Mouse (Mus musculus) heart, postnatal 0 days (tissue): Measurements from ENCODE around the gene Gm5580. TPM values are rescaled to one million over a fixed set of nuclear protein-coding genes. Genes with fewer than 3 reads are reported as not detected.
"Not testable (repeated sequence)": the region's sequence is repeated elsewhere in the genome, so short reads cannot be mapped to it uniquely, and the experiment has no call there.

Experiments used
- ATAC-seq: fragments of 200-750 bp; cut with Nextera tagmentation; 2 replicates; pipeline ENCODE4 v1.8.0; 2017; ENCODE audit warnings: low read depth, moderate number of reproducible peaks, moderate library complexity; ENCODE audit not compliant: insufficient read depth
- DNase-seq: peaks from one replicate; pipeline ENCODE4 v3.0.0-alpha.2; 2016; ENCODE audit warnings: low spot score
- H3K27ac ChIP-seq: fragments of 300-500 bp; sonication (generic); 2 replicates; pipeline ENCODE4 v1.5.1; 2014; ENCODE audit warnings: low read depth, mild to moderate bottlenecking
- H3K27me3 ChIP-seq: fragments of 300-500 bp; sonication (generic); 2 replicates; pipeline ENCODE4 v1.6.1; 2014; ENCODE audit warnings: low read length, mixed read lengths; ENCODE audit not compliant: control insufficient read depth, insufficient read depth
- H3K36me3 ChIP-seq: fragments of 300-500 bp; sonication (generic); replicated peaks from 2 replicates; pipeline ENCODE4 v1.6.1; 2014; ENCODE audit warnings: low read length, mixed read lengths; ENCODE audit not compliant: control insufficient read depth, insufficient read depth
- H3K4me1 ChIP-seq: fragments of 300-500 bp; sonication (generic); 2 replicates; pipeline ENCODE4 v1.6.1; 2014; ENCODE audit warnings: antibody characterized with exemption; ENCODE audit not compliant: control insufficient read depth, insufficient read depth
- H3K4me2 ChIP-seq: fragments of 300-500 bp; sonication (generic); 2 replicates; pipeline ENCODE4 v1.6.1; 2014; ENCODE audit warnings: low read depth, mild to moderate bottlenecking, low read length, moderate library complexity
- H3K4me3 ChIP-seq: fragments of 300-500 bp; sonication (generic); 2 replicates; pipeline ENCODE4 v1.5.1; 2014; ENCODE audit warnings: low read depth, low read length
- H3K9ac ChIP-seq: fragments of 300-500 bp; sonication (generic); replicated peaks from 2 replicates; pipeline ENCODE4 v1.6.1; 2014; ENCODE audit warnings: low read depth, low read length, mixed read lengths
- H3K9me3 ChIP-seq: fragments of 300-500 bp; sonication (generic); replicated peaks from 2 replicates; pipeline ENCODE4 v1.6.1; 2016; ENCODE audit warnings: low read length; ENCODE audit not compliant: control insufficient read depth
- CTCF ChIP-seq: IDR thresholded peaks from 2 replicates; pipeline ENCODE4 v1.5.1; 2016; ENCODE audit warnings: antibody characterized with exemption, control low read depth, low read depth
- EP300 ChIP-seq: IDR thresholded peaks from 2 replicates; pipeline ENCODE4 v1.6.1; 2016; ENCODE audit warnings: antibody characterized with exemption, low read depth
- WGBS: fragments of 180-500 bp; shearing (Covaris S2); extraction: QIAGEN DNeasy Blood & Tissue Kit; methylation state at CpG from one replicate; pipeline ENCODE4 v1.1.7; 2014; 5-methylcytosine and 5-hydroxymethylcytosine counted together
- polyA plus RNA-seq: library from polyadenylated mRNA; unstranded; fragments of >200 nt; fragmentation: Nextera tagmentation; extraction: Ambion mirVana; gene quantifications from 2 replicates; pipeline ENCODE4 v1.2.1, GENCODE M21; 2015
- total RNA-seq: library from RNA; depleted of rRNA; stranded (reverse); fragments of >200 nt; gene quantifications from 2 replicates; pipeline ENCODE4 v1.2.3, GENCODE M21; 2014; ENCODE audit warnings: low replicate concordance; rRNA removed

Gene Gm5580
- total and polyA plus RNA-seq, 2 experiments from 2014 or later: 0.11 to 0.15 TPM

DNA sequence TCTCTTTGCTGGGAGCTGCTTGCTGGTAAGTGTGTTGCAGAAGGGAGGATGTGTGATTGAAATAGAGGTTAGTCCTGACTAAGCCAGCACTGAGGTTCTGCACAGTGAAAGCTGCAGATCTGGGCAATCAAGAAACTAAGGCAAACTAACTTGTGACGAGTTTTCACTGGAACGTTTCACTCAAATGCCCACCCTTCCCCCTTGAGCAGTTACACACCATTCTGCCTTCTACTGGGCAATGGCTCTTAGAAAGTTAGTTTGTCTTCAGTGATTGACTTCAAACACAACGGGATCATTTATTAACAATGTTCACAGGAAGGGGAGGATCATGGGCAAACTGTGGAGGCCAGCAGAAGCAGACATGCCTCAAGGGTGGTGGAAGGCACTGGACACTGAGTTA lies 4.0 kb downstream of the Gm5580 start:
- no peak overlapping the region for H3K27ac ChIP-seq
- no peak overlapping the region for H3K9ac ChIP-seq
- DNase-seq (no peak), ATAC-seq (no peak)
- H3K36me3 ChIP-seq: no peaks in the 10 kb centered on the region
- no peaks in the 10 kb centered on the region for H3K27me3 ChIP-seq
- WGBS: 64% methylated on average over 3 of the region's 3 CpGs
- no peak overlapping the region for H3K4me3 ChIP-seq
- TF ChIP-seq EP300 (no peak), CTCF (no peak)
- H3K9me3 ChIP-seq: no peaks in the 10 kb centered on the region
- no peaks in the 10 kb centered on the region for H3K4me1 ChIP-seq
- H3K4me2 ChIP-seq: no peak overlapping the region

DNA sequence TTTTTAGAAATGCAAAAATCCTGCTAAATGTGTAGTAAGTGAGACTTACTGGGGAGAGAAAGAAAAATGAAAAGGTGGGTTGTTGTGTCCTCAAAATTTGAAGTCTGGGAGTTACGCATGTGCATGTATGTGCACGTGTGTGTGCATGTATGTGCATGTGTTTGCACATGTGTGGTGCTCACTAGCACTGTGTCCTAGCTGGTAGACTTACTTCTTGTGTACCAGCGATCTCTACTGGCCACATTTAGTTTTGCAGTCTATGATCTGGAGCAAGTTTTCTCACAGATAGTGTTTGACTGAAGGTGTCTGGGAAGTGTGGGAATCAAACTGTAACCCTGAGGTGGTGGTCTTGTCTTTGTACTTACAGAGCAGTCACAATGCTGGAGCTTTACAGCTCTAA lies 18.9 kb downstream of the Gm5580 start:
- 26% methylated on average over 3 of the region's 3 CpGs for WGBS
- DNase-seq (peak; percentile 41), ATAC-seq (no peak)
- H3K4me2 ChIP-seq: no peak overlapping the region
- no peaks in the 10 kb centered on the region for H3K9me3 ChIP-seq
- no peak for TF ChIP-seq EP300
- TF ChIP-seq CTCF: peak; percentile 80
- no peaks in the 10 kb centered on the region for H3K4me1 ChIP-seq
- H3K36me3 ChIP-seq: no peaks in the 10 kb centered on the region
- no peak overlapping the region for H3K9ac ChIP-seq
- no peaks in the 10 kb centered on the region for H3K27me3 ChIP-seq
- H3K27ac ChIP-seq: no peak overlapping the region
- H3K4me3 ChIP-seq: no peak overlapping the region

DNA sequence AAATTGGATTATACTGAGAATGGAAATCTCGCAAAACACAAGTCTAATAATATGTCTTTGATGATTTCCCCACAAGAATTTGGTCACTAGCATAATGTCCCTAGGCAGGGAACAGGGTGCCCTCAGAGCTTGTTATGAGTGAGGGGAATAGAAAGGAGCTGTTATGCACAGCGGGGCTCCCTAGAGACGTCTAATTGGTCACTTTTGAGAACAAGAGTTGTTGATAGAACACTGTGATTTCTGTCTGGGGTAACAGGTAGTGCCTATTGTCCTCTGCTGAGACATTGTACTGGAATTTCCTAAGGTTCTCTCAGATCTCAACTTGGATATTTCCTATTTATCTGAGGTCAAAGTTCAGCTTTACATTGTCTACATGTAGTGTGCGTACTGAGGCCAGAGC lies 33.2 kb downstream of the Gm5580 start, which contains the start of gene Olfr215:
Gene Olfr215 (minus strand): TSS at position 101 of the 400 bp plus-strand sequence.
- WGBS: 70% methylated on average over 4 of the region's 4 CpGs
- Histone ChIP-seq H3K27me3 (no peaks in the 10 kb centered on the region), H3K9me3 (no peaks in the 10 kb centered on the region), H3K4me1 (no peaks in the 10 kb centered on the region), H3K4me2 (no peak within 1 kb of the TSS), H3K36me3 (no peaks in the 10 kb centered on the region), H3K9ac (no peak within 1 kb of the TSS), H3K4me3 (no peak within 1 kb of the TSS), H3K27ac (no peak within 1 kb of the TSS)
- DNase-seq (no peak), ATAC-seq (no peak)
- TF ChIP-seq CTCF: no peak
- no peak for TF ChIP-seq EP300

DNA sequence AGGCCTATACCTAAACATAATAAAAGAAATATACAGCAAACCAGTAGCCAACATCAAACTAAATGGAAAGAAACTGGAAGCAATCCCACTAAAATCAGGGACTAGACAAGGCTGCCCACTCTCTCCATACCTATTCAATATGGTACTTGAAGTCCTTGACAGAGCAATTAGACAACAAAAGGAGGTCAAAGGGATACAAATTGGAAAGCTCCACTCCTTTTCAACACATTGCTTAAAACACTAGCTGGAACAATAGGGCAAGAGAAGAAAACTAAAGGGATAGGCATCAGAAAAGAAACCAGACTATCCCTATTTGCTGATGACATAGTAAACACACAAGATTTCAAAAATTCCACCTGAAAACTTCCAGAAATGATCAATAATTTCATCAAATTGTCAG lies 50.0 kb downstream of the Gm5580 start:
- H3K36me3 ChIP-seq, H3K4me1 ChIP-seq, H3K27me3 ChIP-seq, H3K4me3 ChIP-seq, H3K4me2 ChIP-seq, H3K27ac ChIP-seq, H3K9ac ChIP-seq, ATAC-seq, H3K9me3 ChIP-seq, DNase-seq: not testable (repeated sequence)

Other genes with a start within 250 kb of the Gm5580 start
- gene March8, start 213.1 kb upstream of the Gm5580 start, total RNA-seq: 47.7 and 73.6 TPM in 2 replicates
- 17.3 and 17.8 TPM in 2 replicates for gene March8, start 213.1 kb upstream of the Gm5580 start, polyA plus RNA-seq
- gene Alox5, start 90.0 kb upstream of the Gm5580 start, total RNA-seq: 5.6 and 14.1 TPM in 2 replicates
- 3.9 and 4.5 TPM in 2 replicates for gene Alox5, start 90.0 kb upstream of the Gm5580 start, polyA plus RNA-seq
- gene Olfr211, start 62.0 kb upstream of the Gm5580 start, total RNA-seq: not detected in 2 replicates
- not detected in 2 replicates for gene Olfr211, start 62.0 kb upstream of the Gm5580 start, polyA plus RNA-seq
- gene Olfr212, start 44.6 kb upstream of the Gm5580 start, total RNA-seq: 0.19 TPM in 1 of 2 replicates, not detected in the other
- not detected in 2 replicates for gene Olfr212, start 44.6 kb upstream of the Gm5580 start, polyA plus RNA-seq
- not detected in 2 replicates for gene Olfr213, start 12.7 kb upstream of the Gm5580 start, total RNA-seq
- gene Olfr213, start 12.7 kb upstream of the Gm5580 start, polyA plus RNA-seq: not detected in 2 replicates
- gene Olfr214, start 3.1 kb downstream of the Gm5580 start, total RNA-seq: not detected in 2 replicates
- gene Olfr214, start 3.1 kb downstream of the Gm5580 start, polyA plus RNA-seq: not detected in 2 replicates
- gene Olfr215, start 33.1 kb downstream of the Gm5580 start, total RNA-seq: not detected in 2 replicates
- not detected in 2 replicates for gene Olfr215, start 33.1 kb downstream of the Gm5580 start, polyA plus RNA-seq
- 29.1 and 33.0 TPM in 2 replicates for gene Zfp422, start 77.9 kb downstream of the Gm5580 start, total RNA-seq
- 49.8 and 50.7 TPM in 2 replicates for gene Zfp422, start 77.9 kb downstream of the Gm5580 start, polyA plus RNA-seq
- gene Depp1, start 99.5 kb downstream of the Gm5580 start, total RNA-seq: 169 and 347 TPM in 2 replicates
- gene Depp1, start 99.5 kb downstream of the Gm5580 start, polyA plus RNA-seq: 41.3 and 49.6 TPM in 2 replicates
- 1.6 and 2.6 TPM in 2 replicates for gene Rassf4, start 122.8 kb downstream of the Gm5580 start, total RNA-seq
- 5.9 and 6.0 TPM in 2 replicates for gene Rassf4, start 122.8 kb downstream of the Gm5580 start, polyA plus RNA-seq
- 0.15 TPM in 1 of 2 replicates, not detected in the other for gene Tmem72, start 165.8 kb downstream of the Gm5580 start, total RNA-seq
- 0.01 and 0.05 TPM in 2 replicates for gene Tmem72, start 165.8 kb downstream of the Gm5580 start, polyA plus RNA-seq